Mouse (Mus musculus) lung, adult 2 months (tissue): ENCODE data around the gene Med27.

ENCODE experiments used
- CTCF ChIP-seq: fragments of 200-500 bp; IDR thresholded peaks from 2 replicates; pipeline ENCODE4 v1.5.1; 2011; ENCODE audit warnings: mild to moderate bottlenecking, low read length, control low read depth; ENCODE audit not compliant: insufficient read depth
- POLR2A ChIP-seq: fragments of 200-500 bp; IDR thresholded peaks from 2 replicates; pipeline ENCODE4 v1.6.1; 2011; ENCODE audit warnings: low read depth, mild to moderate bottlenecking, control low read depth, low read length, borderline replicate concordance; ENCODE audit errors: extremely low read depth

DNA sequence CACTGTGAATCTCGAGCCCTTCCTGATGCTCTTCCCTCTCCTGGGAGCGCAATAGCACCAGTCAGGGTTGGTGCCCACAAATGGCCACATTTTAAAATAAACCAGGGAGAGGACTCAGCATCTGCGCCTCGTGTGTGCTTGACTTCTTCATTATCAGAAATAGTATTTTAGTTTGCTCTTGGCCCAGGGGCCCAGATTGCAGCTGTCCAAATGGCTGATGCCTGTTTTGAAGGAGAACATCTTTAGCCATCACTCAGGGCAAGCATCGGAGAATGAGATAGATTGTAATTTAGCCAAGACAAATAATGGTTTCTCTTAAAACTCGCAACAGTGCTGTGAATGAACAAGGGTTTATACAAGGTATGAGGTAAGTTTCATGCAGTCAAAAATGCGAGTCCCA, 92.8 kb downstream of the Med27 start:
- TF ChIP-seq POLR2A (no peak), CTCF (no peak)
